Mouse (Mus musculus) limb, embryonic 12.5 days (tissue): ENCODE measurements around the gene 2010111I01Rik. TPM values are rescaled to one million over a fixed set of nuclear protein-coding genes. Genes with fewer than 3 reads are reported as not detected.
"Not testable (repeated sequence)": the region's sequence is repeated elsewhere in the genome, so short reads cannot be mapped to it uniquely, and the experiment has no call there.

Experiments used
- ATAC-seq: fragments of 200-750 bp; cut with Nextera tagmentation; 2 replicates; pipeline ENCODE4 v1.8.0; 2017; ENCODE audit warnings: low read depth, moderate TSS enrichment; ENCODE audit not compliant: insufficient number of reproducible peaks, insufficient read depth, low FRiP score, low TSS enrichment
- H3K27ac ChIP-seq: fragments of 300-500 bp; sonication (generic); 2 replicates; pipeline ENCODE4 v1.5.1; 2016; ENCODE audit warnings: mild to moderate bottlenecking, moderate library complexity
- H3K27me3 ChIP-seq: fragments of 300-500 bp; sonication (generic); 2 replicates; pipeline ENCODE4 v1.6.1; 2016; ENCODE audit warnings: mild to moderate bottlenecking, moderate library complexity
- H3K36me3 ChIP-seq: fragments of 300-500 bp; sonication (generic); 2 replicates; pipeline ENCODE4 v1.6.1; 2016; ENCODE audit warnings: mild to moderate bottlenecking, moderate library complexity
- H3K4me1 ChIP-seq: fragments of 300-500 bp; sonication (generic); replicated peaks from 2 replicates; pipeline ENCODE4 v1.6.1; 2016
- H3K4me2 ChIP-seq: fragments of 300-500 bp; sonication (generic); 2 replicates; pipeline ENCODE4 v1.6.1; 2016; ENCODE audit warnings: mild to moderate bottlenecking, moderate library complexity
- H3K4me3 ChIP-seq: fragments of 300-500 bp; sonication (generic); replicated peaks from 2 replicates; pipeline ENCODE4 v1.5.1; 2016; ENCODE audit warnings: mild to moderate bottlenecking
- H3K9ac ChIP-seq: fragments of 300-500 bp; sonication (generic); replicated peaks from 2 replicates; pipeline ENCODE4 v1.6.1; 2016; ENCODE audit warnings: mild to moderate bottlenecking, moderate library complexity
- H3K9me3 ChIP-seq: fragments of 300-500 bp; sonication (generic); 2 replicates; pipeline ENCODE4 v1.6.1; 2016; ENCODE audit warnings: mild to moderate bottlenecking, moderate library complexity
- WGBS: fragments of 180-500 bp; shearing (Covaris S2); methylation state at CpG from one replicate; pipeline ENCODE4 v1.1.7; 2016; 5-methylcytosine and 5-hydroxymethylcytosine counted together
- polyA plus RNA-seq: library from polyadenylated mRNA; unstranded; fragments of >200 nt; fragmentation: Nextera tagmentation; extraction: Ambion mirVana; gene quantifications from 2 replicates; pipeline ENCODE4 v1.2.1, GENCODE M21; 2016

Gene 2010111I01Rik
- polyA plus RNA-seq, 1 experiment from 2014 or later: 207 TPM

- no peak overlapping the region for H3K4me2 ChIP-seq
- no peaks in the 10 kb centered on the region for H3K27me3 ChIP-seq
- no peaks in the 10 kb centered on the region for H3K9me3 ChIP-seq
- peaks cover 29% of the 10 kb centered on the region for H3K4me1 ChIP-seq
- H3K36me3 ChIP-seq: no peaks in the 10 kb centered on the region
- no peak overlapping the region for H3K4me3 ChIP-seq
- H3K9ac ChIP-seq: no peak overlapping the region
- H3K27ac ChIP-seq: no peak overlapping the region
- WGBS: 80% methylated on average over 3 of the region's 3 CpGs
- ATAC-seq: no peak
These were observed 263.1 kb downstream of the 2010111I01Rik start for GRCm38 (mm10) chr13:63227785-63228184.

- Histone ChIP-seq H3K9ac (no peak overlapping the region), H3K4me3 (no peak overlapping the region), H3K9me3 (no peaks in the 10 kb centered on the region), H3K4me2 (no peak overlapping the region), H3K4me1 (peaks cover 36% of the 10 kb centered on the region), H3K27me3 (no peaks in the 10 kb centered on the region), H3K36me3 (no peaks in the 10 kb centered on the region), H3K27ac (no peak overlapping the region)
- no peak for ATAC-seq
- WGBS: 78% methylated on average over 7 of the region's 7 CpGs
These were observed 266.4 kb downstream of the 2010111I01Rik start for GRCm38 (mm10) chr13:63230955-63231701.

- H3K4me2 ChIP-seq: no peak overlapping the region
- WGBS: 20% methylated on average over 3 of the region's 3 CpGs
- no peaks in the 10 kb centered on the region for H3K9me3 ChIP-seq
- H3K9ac ChIP-seq: no peak overlapping the region
- no peak overlapping the region for H3K4me3 ChIP-seq
- H3K4me1 ChIP-seq: peaks cover 37% of the 10 kb centered on the region
- no peak overlapping the region for H3K27ac ChIP-seq
- no peaks in the 10 kb centered on the region for H3K36me3 ChIP-seq
- no peaks in the 10 kb centered on the region for H3K27me3 ChIP-seq
- ATAC-seq: no peak
These were observed 267.0 kb downstream of the 2010111I01Rik start for GRCm38 (mm10) chr13:63231702-63232070.

- peak overlapping the region; percentile 17; the same call in 1 of the 2 replicates for H3K27ac ChIP-seq
These were observed 267.9 kb downstream of the 2010111I01Rik start for GRCm38 (mm10) chr13:63232558-63232957.

GRCm38 (mm10) chr13:63234520-63234919 lies 269.8 kb downstream of the 2010111I01Rik start:
- H3K4me2 ChIP-seq, H3K36me3 ChIP-seq, ATAC-seq, H3K9ac ChIP-seq, H3K27me3 ChIP-seq, H3K9me3 ChIP-seq, H3K27ac ChIP-seq, H3K4me3 ChIP-seq: not testable (repeated sequence)
- H3K4me1 ChIP-seq: peaks cover 41% of the 10 kb centered on the region

More at GRCm38 (mm10) chr13:63232558-63232957, 267.9 kb downstream of the 2010111I01Rik start:
- H3K27me3 ChIP-seq: no peaks in the 10 kb centered on the region
- H3K4me3 ChIP-seq: no peak overlapping the region
- no peaks in the 10 kb centered on the region for H3K36me3 ChIP-seq
- no peak overlapping the region for H3K9ac ChIP-seq
- 77% methylated on average over 2 of the region's 2 CpGs for WGBS
- H3K4me2 ChIP-seq: no peak overlapping the region
- ATAC-seq: no peak
- no peaks in the 10 kb centered on the region for H3K9me3 ChIP-seq
- H3K4me1 ChIP-seq: peaks cover 37% of the 10 kb centered on the region

- Histone ChIP-seq H3K27ac (peak overlapping the region; percentile 23; the same call in 1 of the 2 replicates), H3K36me3 (no peaks in the 10 kb centered on the region), H3K9ac (no peak overlapping the region), H3K27me3 (no peaks in the 10 kb centered on the region), H3K4me2 (no peak overlapping the region), H3K4me1 (peaks cover 41% of the 10 kb centered on the region), H3K9me3 (no peaks in the 10 kb centered on the region), H3K4me3 (no peak overlapping the region)
- no peak for ATAC-seq
- 84% methylated on average over 3 of the region's 3 CpGs for WGBS
These were observed 270.9 kb downstream of the 2010111I01Rik start for GRCm38 (mm10) chr13:63235551-63235950.

- Histone ChIP-seq H3K27me3 (no peaks in the 10 kb centered on the region), H3K4me1 (peaks cover 35% of the 10 kb centered on the region), H3K9me3 (no peaks in the 10 kb centered on the region), H3K27ac (no peak overlapping the region), H3K9ac (no peak overlapping the region), H3K4me2 (no peak overlapping the region), H3K4me3 (no peak overlapping the region), H3K36me3 (no peaks in the 10 kb centered on the region)
- 45% methylated on average over 5 of the region's 5 CpGs for WGBS
- ATAC-seq: no peak
These were observed 271.6 kb downstream of the 2010111I01Rik start for GRCm38 (mm10) chr13:63236159-63236893.

GRCm38 (mm10) chr13:63238045-63238444 lies 273.4 kb downstream of the 2010111I01Rik start:
- peak overlapping the region; percentile 99 for H3K27ac ChIP-seq
- H3K4me2 ChIP-seq: no peak overlapping the region
- H3K9ac ChIP-seq: no peak overlapping the region
- ATAC-seq: no peak
- WGBS: 86% methylated on average over 7 of the region's 7 CpGs
- no peaks in the 10 kb centered on the region for H3K36me3 ChIP-seq
- no peaks in the 10 kb centered on the region for H3K27me3 ChIP-seq
- H3K4me1 ChIP-seq: peaks cover 41% of the 10 kb centered on the region
- H3K4me3 ChIP-seq: no peak overlapping the region
- no peaks in the 10 kb centered on the region for H3K9me3 ChIP-seq

- ATAC-seq: peak; percentile 67
- Histone ChIP-seq H3K27ac (peak overlapping the region; percentile 99), H3K4me1 (peaks cover 52% of the 10 kb centered on the region), H3K9me3 (no peaks in the 10 kb centered on the region), H3K4me2 (peak overlapping the region; percentile 89), H3K36me3 (0 out of 2 replicates have a peak, but pooled peaks cover 4% of the 10 kb centered on the region), H3K9ac (peak overlapping the region; percentile 90), H3K27me3 (no peaks in the 10 kb centered on the region), H3K4me3 (peak overlapping the region; percentile 81)
- under 1% methylated on average over 11 of the region's 11 CpGs for WGBS
These were observed 274.7 kb downstream of the 2010111I01Rik start for GRCm38 (mm10) chr13:63239301-63239804.

- H3K4me1 ChIP-seq: peaks cover 59% of the 10 kb centered on the region
- WGBS: under 1% methylated on average over 51 of the region's 51 CpGs
These were observed 275.4 kb downstream of the 2010111I01Rik start for GRCm38 (mm10) chr13:63239877-63240671.

More at GRCm38 (mm10) chr13:63239877-63240671, 275.4 kb downstream of the 2010111I01Rik start:
- Histone ChIP-seq H3K27ac (peak overlapping the region; percentile 99), H3K4me3 (peak overlapping the region; percentile 81), H3K36me3 (0 out of 2 replicates have a peak, but pooled peaks cover 4% of the 10 kb centered on the region), H3K9ac (peak overlapping the region; percentile 90), H3K9me3 (no peaks in the 10 kb centered on the region), H3K27me3 (no peaks in the 10 kb centered on the region), H3K4me2 (peak overlapping the region; percentile 89)
- peak; percentile 78 for ATAC-seq
